Mouse (Mus musculus): ENCODE results near the gene Pagr1a.

DNA sequence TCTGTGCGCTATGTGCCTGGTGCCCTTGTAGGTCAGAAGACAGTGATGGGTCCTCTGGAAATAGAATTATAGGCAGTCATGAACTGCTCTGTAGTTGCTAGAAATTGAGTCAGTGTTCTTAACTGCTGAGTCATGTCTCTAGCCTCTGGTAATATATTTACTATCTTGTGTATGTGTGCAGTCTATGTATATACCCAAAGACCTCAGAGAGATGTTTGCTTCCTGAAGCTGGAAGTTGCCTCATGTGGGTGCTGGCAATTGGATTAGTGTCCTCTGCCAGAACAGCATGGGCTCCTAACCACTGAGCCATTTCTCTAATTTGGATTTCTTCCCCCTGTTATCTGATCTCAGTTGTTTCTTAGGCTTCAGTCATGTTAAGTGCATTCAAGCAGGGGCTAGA, 13.0 kb upstream of the Pagr1a start:
- TF ChIP-seq CTCF (IDR thresholded peaks at IDR 0.05; ENCODE audit: insufficient read depth, low read depth, low read length) (no peak), POLR2A (IDR thresholded peaks at IDR 0.05; ENCODE audit: insufficient read depth, low read depth, low read length) (no peak)
